Comparison of ENCODE assay signal across 9 mouse cellular contexts in genomic region chr5:141754278-141754677, GRCm38 (mm10).
A peak's percentile ranks its signal among the peaks of the same experiment; 100 is the strongest.
DNase-seq lines count a peak whose midpoint lies in the region; ATAC-seq lines count a peak whose summit lies in the region.
"Had no signal": no experiment of that assay in that cellular context is flagged by ENCODE, and none has a peak within 500 bp of the region (broad histone marks: within the 10 kb centered on the region; RNA-seq: fewer than 3 reads in every experiment).

No protein-coding gene starts in this region.

- H3K4me2 ChIP-seq in hindbrain, embryonic 11.5 days (replicated peaks; ENCODE audit: low read depth, low read length) = no peak overlapping the region
- H3K4me2 ChIP-seq: embryonic facial prominence, embryonic 15.5 days had no signal

- H3K36me3 ChIP-seq in hindbrain, embryonic 11.5 days (ENCODE audit: control insufficient read depth, insufficient read depth, low read length) = no peaks in the 10 kb centered on the region
- H3K36me3 ChIP-seq: embryonic facial prominence, embryonic 15.5 days had no signal

- no peaks in the 10 kb centered on the region for H3K4me1 ChIP-seq in hindbrain, embryonic 11.5 days (replicated peaks; ENCODE audit: control insufficient read depth, insufficient read depth, low read length)

- no peak overlapping the region for H3K4me3 ChIP-seq in hindbrain, embryonic 11.5 days (ENCODE audit: low read depth, low read length)
- H3K4me3 ChIP-seq: embryonic facial prominence, embryonic 15.5 days had no signal

- no peak overlapping the region for H3K9ac ChIP-seq in hindbrain, embryonic 11.5 days (ENCODE audit: low read depth, low read length)
- H3K9ac ChIP-seq: embryonic facial prominence, embryonic 15.5 days had no signal

- intact Hi-C loops in left cerebral cortex, postnatal 10 days (cut with DNase I) = no loop called here

- no peak overlapping the region for H3K27ac ChIP-seq in hindbrain, embryonic 11.5 days (ENCODE audit: low read depth, low read length)
- H3K27ac ChIP-seq: embryonic facial prominence, embryonic 15.5 days had no signal

- DNase-seq in retina, postnatal 1 day = peak; percentile 20
- no peak for DNase-seq in retina, embryonic 14.5 days (ENCODE audit: low spot score)
- peak; percentile 28 for DNase-seq in hindbrain, embryonic 11.5 days (ENCODE audit: low spot score)
- DNase-seq in left cerebral cortex, postnatal 10 days (ENCODE audit: extremely low spot score in 1 of 2, low spot score in 2 of 2) = peak; percentile 59 to 74
- peak; percentile 62 for DNase-seq in telencephalon, adult 2 months (ENCODE audit: low read depth, low spot score)
- DNase-seq in adrenal gland, adult 8-10 months = no peak
- no peak for DNase-seq in c-Kit-positive CD71-positive TER-119-positive erythroid progenitor cells, embryonic 14.5 days (ENCODE audit: low spot score)
- DNase-seq: kidney, adult 9 months had no signal

- H3K27me3 ChIP-seq in hindbrain, embryonic 11.5 days (ENCODE audit: control insufficient read depth, insufficient read depth, low read length) = no peaks in the 10 kb centered on the region
- H3K27me3 ChIP-seq: embryonic facial prominence, embryonic 15.5 days had no signal

- H3K9me3 ChIP-seq in hindbrain, embryonic 11.5 days (ENCODE audit: control insufficient read depth, low read length) = no peaks in the 10 kb centered on the region
- H3K9me3 ChIP-seq: embryonic facial prominence, embryonic 15.5 days had no signal

- peak; percentile 63; the same call in 1 of the 2 replicates for ATAC-seq in hindbrain, embryonic 11.5 days (ENCODE audit: low FRiP score)

- 14% methylated on average over 7 of the region's 7 CpGs for WGBS in hindbrain, embryonic 11.5 days

Comparison
In these comparisons a context has a peak if more than half of its experiments do, and no peak if none do; other contexts are left out.
1. DNase-seq: peak in retina, postnatal 1 day (single experiment), hindbrain, embryonic 11.5 days (single experiment), left cerebral cortex, postnatal 10 days (2 of 2) and telencephalon, adult 2 months (single experiment); none in retina, embryonic 14.5 days (single experiment), adrenal gland, adult 8-10 months (single experiment) and c-Kit-positive CD71-positive TER-119-positive erythroid progenitor cells, embryonic 14.5 days (single experiment).